Mouse (Mus musculus) embryo, embryonic 11.5 days (tissue): ENCODE data around the gene Dlx2.

Experiments
- DNase-seq: peaks from one replicate; pipeline ENCODE4 v3.0.0-alpha.2; 2012; ENCODE audit warnings: low read depth, low spot score

Gene Dlx2

DNA sequence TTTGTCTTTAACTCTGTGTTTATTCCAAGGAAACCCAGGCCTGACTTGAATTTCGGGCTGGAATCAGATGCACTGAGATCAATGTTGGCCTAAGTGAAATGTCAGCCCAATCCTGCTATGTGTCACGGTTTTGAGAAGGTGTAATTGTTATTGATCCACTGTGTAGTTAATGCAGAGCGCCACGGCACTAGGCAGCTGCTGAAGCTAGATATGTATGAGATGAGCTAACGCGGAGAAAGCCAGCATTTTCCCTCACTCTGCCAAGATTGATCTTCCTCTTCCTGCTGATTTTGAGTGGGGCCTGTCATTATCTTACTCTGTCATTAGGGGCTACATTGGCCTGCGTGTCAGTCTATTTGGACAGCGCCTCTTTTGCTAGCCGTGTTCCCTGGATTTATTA, 34.2 kb downstream of the Dlx2 start:
- no peak for DNase-seq

DNA sequence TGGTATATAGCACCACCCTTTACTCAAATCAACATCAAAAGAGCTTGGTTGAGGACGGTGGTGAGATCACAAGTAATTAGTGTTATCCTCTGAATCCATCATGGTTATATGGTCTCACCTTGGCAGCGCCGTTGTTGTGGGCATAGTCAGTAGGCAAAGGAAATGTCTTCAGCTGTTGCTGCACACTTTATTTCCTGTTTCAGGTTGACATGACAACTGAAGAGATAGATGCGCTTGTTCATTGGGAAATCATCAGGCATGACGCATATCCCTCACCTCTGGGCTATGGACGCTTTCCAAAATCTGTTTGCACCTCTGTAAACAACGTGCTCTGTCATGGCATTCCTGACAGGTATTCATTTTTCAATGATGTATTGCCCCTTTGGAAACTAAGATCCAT, 35.3 kb downstream of the Dlx2 start:
- no peak for DNase-seq

DNA sequence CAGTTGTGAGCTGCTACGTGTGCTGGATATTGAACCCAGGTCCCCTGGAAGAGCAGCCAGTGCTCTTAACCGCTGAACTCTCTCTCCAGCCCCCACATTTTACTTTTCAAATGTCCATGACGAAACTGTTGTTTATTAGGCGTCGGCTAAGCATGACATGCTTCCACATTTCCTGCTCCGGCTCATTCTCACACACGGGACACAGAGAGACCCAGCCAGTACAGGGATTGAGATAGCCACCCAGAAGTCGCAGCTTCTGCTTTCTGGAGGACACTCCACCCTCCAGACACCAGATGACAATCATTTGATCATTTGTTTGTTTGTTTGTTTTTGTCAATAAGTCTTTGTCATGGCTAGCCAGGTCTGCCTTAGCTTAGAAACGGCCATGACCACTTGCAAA, 41.7 kb downstream of the Dlx2 start:
- no peak for DNase-seq

DNA sequence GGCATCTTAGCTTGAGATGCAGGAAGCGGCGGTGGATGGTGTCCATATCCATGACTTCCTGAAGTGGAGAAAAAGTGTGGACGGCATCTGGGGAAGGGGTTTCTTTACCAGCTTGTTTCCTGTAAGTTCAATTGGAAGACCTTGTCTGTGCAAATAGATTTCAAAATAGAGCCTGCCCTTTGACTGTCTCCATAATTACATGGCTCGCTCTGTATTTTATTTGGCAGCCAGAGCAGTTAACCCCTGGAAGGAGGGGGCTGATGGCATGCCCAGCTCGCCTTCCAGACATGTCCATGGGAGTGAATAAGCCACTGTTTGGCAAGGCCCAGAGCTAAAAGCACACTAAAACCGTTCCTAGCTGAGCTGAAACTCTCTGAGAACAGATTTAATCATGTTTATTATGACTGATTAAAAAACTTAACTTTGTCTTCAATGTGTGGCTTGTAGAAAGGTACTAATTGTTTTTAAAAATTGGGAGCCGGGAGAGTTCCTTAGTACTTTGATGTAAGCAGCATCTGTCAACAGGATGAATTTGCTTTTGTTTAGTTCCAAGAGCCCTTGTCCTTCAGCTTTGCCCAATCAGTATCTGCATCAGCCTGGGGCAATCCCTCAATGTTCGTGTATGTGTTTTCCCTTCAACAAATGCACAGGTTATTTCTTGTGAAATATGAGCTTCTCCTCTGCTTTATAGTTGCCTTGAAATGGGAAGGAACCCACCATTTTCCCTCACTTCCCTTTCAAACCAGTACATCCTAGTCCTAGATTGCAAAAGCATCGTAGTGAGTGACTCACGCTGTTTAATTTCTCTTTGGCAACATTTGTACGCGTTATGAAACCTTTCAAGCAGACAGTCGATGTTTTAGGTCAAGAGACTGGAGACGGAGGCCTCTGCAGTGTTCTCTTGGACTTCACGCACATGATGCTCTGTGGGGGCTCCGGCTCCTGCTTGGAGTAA, 47.0 kb downstream of the Dlx2 start:
- no peak for DNase-seq

DNA sequence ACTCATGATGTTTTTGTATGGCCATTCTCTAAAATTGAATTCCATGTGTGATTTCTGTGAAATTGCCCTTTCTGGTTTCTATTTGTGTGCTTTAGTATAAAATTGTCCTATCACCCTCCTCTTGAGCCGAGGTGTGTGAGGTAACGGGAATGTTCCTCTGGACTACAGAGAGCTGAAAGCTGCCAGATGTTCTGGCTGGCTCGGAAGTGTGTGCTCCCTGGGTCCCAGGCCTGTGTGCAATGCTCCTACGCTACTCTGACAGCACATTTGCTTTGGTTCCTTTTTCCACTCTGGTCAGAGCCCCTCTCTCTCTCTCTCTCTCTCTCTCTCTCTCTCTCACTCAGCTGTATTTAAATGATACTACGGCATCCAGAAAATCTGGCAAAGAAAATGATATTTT, 49.4 kb downstream of the Dlx2 start:
- DNase-seq: no peak

DNA sequence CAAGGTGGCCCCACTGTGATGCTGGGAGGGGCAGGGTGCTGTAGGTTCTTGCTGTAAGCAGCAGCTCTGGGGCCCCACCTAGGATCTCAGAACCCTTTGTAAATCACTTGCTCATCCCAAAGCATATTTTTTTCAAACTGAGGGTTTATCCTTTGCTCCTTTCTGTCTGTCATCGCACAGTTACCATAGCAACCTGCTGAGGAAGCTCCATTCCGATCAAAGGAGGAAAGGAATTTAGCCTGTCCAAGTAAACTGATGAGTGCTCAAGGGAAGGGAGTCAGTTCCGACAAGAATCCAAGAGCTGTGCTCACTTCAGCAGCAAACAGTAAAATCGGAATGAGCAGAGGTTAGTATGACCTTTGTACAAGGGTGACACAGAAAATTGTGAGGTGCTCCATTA, 51.6 kb downstream of the Dlx2 start:
- DNase-seq: no peak

DNA sequence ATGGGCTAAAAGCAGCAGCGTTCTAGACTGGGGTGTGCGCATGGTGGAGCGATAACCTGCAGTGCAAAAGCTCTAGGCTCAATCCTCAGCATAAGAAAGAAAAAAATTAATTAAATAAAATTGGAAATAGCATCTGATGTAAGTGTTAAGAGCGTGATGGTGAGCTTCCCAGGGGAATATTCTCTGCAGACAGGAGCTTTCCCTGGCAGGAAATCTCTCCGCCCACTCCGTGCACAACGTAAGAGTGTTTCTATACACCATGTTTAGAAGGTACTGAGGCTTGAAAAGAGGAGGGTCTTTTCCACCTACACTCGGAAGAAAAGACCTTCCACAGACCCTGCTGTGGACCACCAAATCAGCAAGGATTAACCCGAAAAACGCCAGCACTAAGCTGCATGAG, 52.1 kb downstream of the Dlx2 start:
- DNase-seq: no peak
